Mouse (Mus musculus): ENCODE data around the gene Npepps.

DNA sequence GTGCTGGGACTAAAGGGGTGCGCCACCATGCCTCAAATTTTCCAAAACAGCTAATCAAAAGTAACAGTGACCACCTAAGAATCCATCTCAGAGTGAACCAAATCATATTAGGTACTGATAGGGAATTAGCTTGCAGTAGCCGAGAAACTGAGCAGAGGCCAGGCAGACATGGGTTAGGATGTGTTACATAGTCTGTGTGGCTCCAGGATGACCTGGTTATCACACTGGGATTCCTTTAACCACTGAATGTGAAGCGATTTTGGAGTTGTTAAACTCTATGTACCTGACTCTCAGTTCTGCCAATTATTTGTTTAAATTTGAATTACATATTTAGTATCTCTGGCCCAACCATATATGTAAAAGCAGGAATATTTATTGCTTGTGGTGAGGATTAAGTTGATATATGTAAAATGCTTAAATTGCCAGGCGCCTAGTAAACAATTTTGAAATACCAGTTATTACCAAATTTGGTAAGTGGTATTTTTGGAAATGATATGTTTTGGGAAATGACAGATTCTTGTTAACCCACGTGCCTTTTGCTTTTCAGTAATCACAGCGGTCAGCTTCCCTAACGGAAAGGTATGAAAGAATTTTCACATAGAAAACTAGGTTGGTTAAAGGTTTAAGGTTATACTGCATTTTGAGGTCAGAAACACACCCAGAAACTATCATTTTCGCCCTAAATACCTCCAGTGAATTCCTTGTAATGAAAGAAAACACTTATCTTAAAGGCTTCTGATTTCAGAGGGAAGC lies 34.5 kb upstream of the Npepps start:
- no peak for TF ChIP-seq CTCF (IDR thresholded peaks at IDR 0.05; ENCODE audit: low read depth)
- no peak for TF ChIP-seq EP300 (IDR thresholded peaks at IDR 0.05; ENCODE audit: low read depth)
